Mouse (Mus musculus): ENCODE measurements around the gene Tacc2. TPM values are rescaled to one million over a fixed set of nuclear protein-coding genes. Genes with fewer than 3 reads are reported as not detected.

Gene Tacc2
- polyA plus RNA-seq, 1 experiment, result 80.9 TPM

- Histone ChIP-seq H3K9me3 (replicated peaks; ENCODE audit: control insufficient read depth, insufficient read depth, low read length, poor library complexity, severe bottlenecking) (no peaks in the 10 kb centered on the region), H3K4me1 (ENCODE audit: control insufficient read depth, insufficient read depth, low read length) (peaks cover 2% of the 10 kb centered on the region), H3K27ac (ENCODE audit: insufficient read depth, low read length) (no peak overlapping the region), H3K36me3 (ENCODE audit: control insufficient read depth, insufficient read depth, low read length, poor library complexity, severe bottlenecking) (no peaks in the 10 kb centered on the region), H3K27me3 (ENCODE audit: control insufficient read depth, insufficient read depth, low read length, poor library complexity, severe bottlenecking) (no peaks in the 10 kb centered on the region), H3K9ac (ENCODE audit: low read depth, poor library complexity, severe bottlenecking) (no peak overlapping the region), H3K4me3 (ENCODE audit: low read depth, low read length) (no peak overlapping the region)
- TF ChIP-seq EP300 (IDR thresholded peaks at IDR 0.05; ENCODE audit: insufficient read depth, low read depth, low read length) (no peak), CTCF (IDR thresholded peaks at IDR 0.05; ENCODE audit: low read depth, low read length) (no peak), POLR2A (IDR thresholded peaks at IDR 0.05; ENCODE audit: insufficient read depth, low read length) (no peak)
Observed at GRCm38 (mm10) chr7:130696347-130697234, 119.4 kb downstream of the Tacc2 start.

GRCm38 (mm10) chr7:130698480-130698879 is 121.2 kb downstream of the Tacc2 start:
- Histone ChIP-seq H3K4me1 (ENCODE audit: control insufficient read depth, insufficient read depth, low read length) (peaks cover 2% of the 10 kb centered on the region), H3K36me3 (ENCODE audit: control insufficient read depth, insufficient read depth, low read length, poor library complexity, severe bottlenecking) (peaks cover 3% of the 10 kb centered on the region)

DNA sequence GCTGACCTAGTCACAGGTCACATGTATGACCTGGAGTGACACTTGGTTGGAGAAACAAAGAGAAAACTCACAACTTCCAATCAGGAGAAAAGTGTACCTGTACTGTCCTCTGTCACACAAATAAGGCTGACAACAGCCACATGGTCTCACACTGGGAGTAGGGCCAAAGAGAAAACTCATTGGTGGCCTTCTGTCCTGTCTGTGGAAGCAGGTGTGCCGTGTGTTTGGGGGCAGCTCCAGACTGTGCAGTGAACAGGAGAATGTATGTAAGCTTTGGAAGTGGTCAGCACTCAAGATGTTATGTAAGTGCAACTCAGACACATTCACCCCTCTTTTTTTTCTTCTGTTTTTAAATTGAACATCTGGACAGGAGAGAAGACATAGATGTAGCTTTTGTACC is 124.1 kb downstream of the Tacc2 start:
- H3K27me3 ChIP-seq (ENCODE audit: control insufficient read depth, insufficient read depth, low read length, poor library complexity, severe bottlenecking), result no peaks in the 10 kb centered on the region
- H3K36me3 ChIP-seq (ENCODE audit: control insufficient read depth, insufficient read depth, low read length, poor library complexity, severe bottlenecking), result peaks cover 3% of the 10 kb centered on the region
- no peak overlapping the region for H3K4me3 ChIP-seq (ENCODE audit: low read depth, low read length)
- no peaks in the 10 kb centered on the region for H3K9me3 ChIP-seq (replicated peaks; ENCODE audit: control insufficient read depth, insufficient read depth, low read length, poor library complexity, severe bottlenecking)
- no peak for TF ChIP-seq CTCF (IDR thresholded peaks at IDR 0.05; ENCODE audit: low read depth, low read length)
- TF ChIP-seq EP300 (IDR thresholded peaks at IDR 0.05; ENCODE audit: insufficient read depth, low read depth, low read length), result no peak
- no peak for TF ChIP-seq POLR2A (IDR thresholded peaks at IDR 0.05; ENCODE audit: insufficient read depth, low read length)
- no peak overlapping the region for H3K27ac ChIP-seq (ENCODE audit: insufficient read depth, low read length)
- no peak overlapping the region for H3K9ac ChIP-seq (ENCODE audit: low read depth, poor library complexity, severe bottlenecking)
- no peaks in the 10 kb centered on the region for H3K4me1 ChIP-seq (ENCODE audit: control insufficient read depth, insufficient read depth, low read length)

More at GRCm38 (mm10) chr7:130698480-130698879, 121.2 kb downstream of the Tacc2 start:
- H3K9ac ChIP-seq (ENCODE audit: low read depth, poor library complexity, severe bottlenecking), result no peak overlapping the region
- TF ChIP-seq POLR2A (IDR thresholded peaks at IDR 0.05; ENCODE audit: insufficient read depth, low read length), result no peak
- TF ChIP-seq EP300 (IDR thresholded peaks at IDR 0.05; ENCODE audit: insufficient read depth, low read depth, low read length), result no peak
- no peak for TF ChIP-seq CTCF (IDR thresholded peaks at IDR 0.05; ENCODE audit: low read depth, low read length)
- no peaks in the 10 kb centered on the region for H3K9me3 ChIP-seq (replicated peaks; ENCODE audit: control insufficient read depth, insufficient read depth, low read length, poor library complexity, severe bottlenecking)
- H3K27me3 ChIP-seq (ENCODE audit: control insufficient read depth, insufficient read depth, low read length, poor library complexity, severe bottlenecking), result no peaks in the 10 kb centered on the region
- no peak overlapping the region for H3K27ac ChIP-seq (ENCODE audit: insufficient read depth, low read length)
- no peak overlapping the region for H3K4me3 ChIP-seq (ENCODE audit: low read depth, low read length)

- Histone ChIP-seq H3K4me1 (ENCODE audit: control insufficient read depth, insufficient read depth, low read length) (no peaks in the 10 kb centered on the region), H3K4me3 (ENCODE audit: low read depth, low read length) (no peak overlapping the region), H3K27ac (ENCODE audit: insufficient read depth, low read length) (no peak overlapping the region), H3K9me3 (replicated peaks; ENCODE audit: control insufficient read depth, insufficient read depth, low read length, poor library complexity, severe bottlenecking) (no peaks in the 10 kb centered on the region), H3K27me3 (ENCODE audit: control insufficient read depth, insufficient read depth, low read length, poor library complexity, severe bottlenecking) (no peaks in the 10 kb centered on the region), H3K36me3 (ENCODE audit: control insufficient read depth, insufficient read depth, low read length, poor library complexity, severe bottlenecking) (peaks cover 3% of the 10 kb centered on the region), H3K9ac (ENCODE audit: low read depth, poor library complexity, severe bottlenecking) (no peak overlapping the region)
- TF ChIP-seq EP300 (IDR thresholded peaks at IDR 0.05; ENCODE audit: insufficient read depth, low read depth, low read length), result no peak
- no peak for TF ChIP-seq POLR2A (IDR thresholded peaks at IDR 0.05; ENCODE audit: insufficient read depth, low read length)
- no peak for TF ChIP-seq CTCF (IDR thresholded peaks at IDR 0.05; ENCODE audit: low read depth, low read length)
Observed at GRCm38 (mm10) chr7:130705230-130705629, 128.0 kb downstream of the Tacc2 start.

DNA sequence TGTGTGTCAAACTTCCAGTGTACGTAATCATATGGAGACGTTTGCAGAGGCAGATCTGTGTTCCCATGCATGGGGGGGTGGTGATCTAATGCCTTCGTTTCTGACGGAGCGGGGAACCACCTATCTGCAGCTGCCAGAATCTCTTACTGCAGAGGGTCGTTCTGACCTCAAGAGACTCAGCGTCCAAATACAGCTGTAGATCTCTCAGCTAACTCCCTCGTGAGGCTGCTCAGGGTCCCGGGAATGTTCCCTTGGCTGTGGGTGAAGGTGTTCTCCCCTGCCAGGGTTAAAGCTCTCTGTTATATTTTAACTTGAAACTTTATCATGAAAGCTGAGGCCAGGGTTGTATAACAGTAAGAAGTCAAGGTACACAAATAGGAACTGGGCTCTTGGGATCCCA is 131.7 kb downstream of the Tacc2 start:
- TF ChIP-seq POLR2A (IDR thresholded peaks at IDR 0.05; ENCODE audit: insufficient read depth, low read length) (no peak), CTCF (IDR thresholded peaks at IDR 0.05; ENCODE audit: low read depth, low read length) (no peak), EP300 (IDR thresholded peaks at IDR 0.05; ENCODE audit: insufficient read depth, low read depth, low read length) (no peak)
- no peak overlapping the region for H3K27ac ChIP-seq (ENCODE audit: insufficient read depth, low read length)
- no peak overlapping the region for H3K4me3 ChIP-seq (ENCODE audit: low read depth, low read length)
- no peaks in the 10 kb centered on the region for H3K27me3 ChIP-seq (ENCODE audit: control insufficient read depth, insufficient read depth, low read length, poor library complexity, severe bottlenecking)
- H3K9me3 ChIP-seq (replicated peaks; ENCODE audit: control insufficient read depth, insufficient read depth, low read length, poor library complexity, severe bottlenecking), result no peaks in the 10 kb centered on the region
- no peak overlapping the region for H3K9ac ChIP-seq (ENCODE audit: low read depth, poor library complexity, severe bottlenecking)
- H3K4me1 ChIP-seq (ENCODE audit: control insufficient read depth, insufficient read depth, low read length), result no peaks in the 10 kb centered on the region
- no peaks in the 10 kb centered on the region for H3K36me3 ChIP-seq (ENCODE audit: control insufficient read depth, insufficient read depth, low read length, poor library complexity, severe bottlenecking)

Measured in ES-Bruce4 (cell line).